Mouse (Mus musculus) small intestine, adult 2 months (tissue): ENCODE results near the gene Slc22a15.

Experiments
- CTCF ChIP-seq: fragments of 200-500 bp; IDR thresholded peaks from 2 replicates; pipeline ENCODE4 v1.5.1; 2012; ENCODE audit warnings: low read depth, mild to moderate bottlenecking, control low read depth, inconsistent platforms, low read length, moderate library complexity, mixed read lengths; ENCODE audit not compliant: insufficient replicate concordance, insufficient read length; ENCODE audit errors: extremely low read depth
- POLR2A ChIP-seq: fragments of 200-500 bp; IDR thresholded peaks from 2 replicates; pipeline ENCODE4 v1.6.1; 2012; ENCODE audit warnings: low read depth, mild to moderate bottlenecking, control low read depth, inconsistent platforms, low read length, moderate library complexity

GRCm38 (mm10) chr3:101878136-101878535, 46.1 kb downstream of the Slc22a15 start:
- TF ChIP-seq CTCF = no peak
- TF ChIP-seq POLR2A = no peak
